Mouse (Mus musculus) ES-E14 (cell line): Measurements from ENCODE around the gene Fam20b.

Experiments used
- CHD2 ChIP-seq: IDR thresholded peaks from 2 replicates; pipeline ENCODE4 v1.6.1; 2014; ENCODE audit warnings: mild to moderate bottlenecking, low read depth, low read length, inconsistent platforms
- HCFC1 ChIP-seq: IDR thresholded peaks from 2 replicates; pipeline ENCODE4 v1.6.1; 2012; ENCODE audit warnings: low read length, inconsistent platforms, borderline replicate concordance; ENCODE audit not compliant: insufficient read depth
- MAFK ChIP-seq: IDR thresholded peaks from 2 replicates; pipeline ENCODE4 v1.6.1; 2014; ENCODE audit warnings: mild to moderate bottlenecking, low read depth, low read length, inconsistent platforms; ENCODE audit not compliant: insufficient read depth
- ZNF384 ChIP-seq: IDR thresholded peaks from 2 replicates; pipeline ENCODE4 v1.6.1; 2012; ENCODE audit warnings: low read depth, low read length, inconsistent platforms

DNA sequence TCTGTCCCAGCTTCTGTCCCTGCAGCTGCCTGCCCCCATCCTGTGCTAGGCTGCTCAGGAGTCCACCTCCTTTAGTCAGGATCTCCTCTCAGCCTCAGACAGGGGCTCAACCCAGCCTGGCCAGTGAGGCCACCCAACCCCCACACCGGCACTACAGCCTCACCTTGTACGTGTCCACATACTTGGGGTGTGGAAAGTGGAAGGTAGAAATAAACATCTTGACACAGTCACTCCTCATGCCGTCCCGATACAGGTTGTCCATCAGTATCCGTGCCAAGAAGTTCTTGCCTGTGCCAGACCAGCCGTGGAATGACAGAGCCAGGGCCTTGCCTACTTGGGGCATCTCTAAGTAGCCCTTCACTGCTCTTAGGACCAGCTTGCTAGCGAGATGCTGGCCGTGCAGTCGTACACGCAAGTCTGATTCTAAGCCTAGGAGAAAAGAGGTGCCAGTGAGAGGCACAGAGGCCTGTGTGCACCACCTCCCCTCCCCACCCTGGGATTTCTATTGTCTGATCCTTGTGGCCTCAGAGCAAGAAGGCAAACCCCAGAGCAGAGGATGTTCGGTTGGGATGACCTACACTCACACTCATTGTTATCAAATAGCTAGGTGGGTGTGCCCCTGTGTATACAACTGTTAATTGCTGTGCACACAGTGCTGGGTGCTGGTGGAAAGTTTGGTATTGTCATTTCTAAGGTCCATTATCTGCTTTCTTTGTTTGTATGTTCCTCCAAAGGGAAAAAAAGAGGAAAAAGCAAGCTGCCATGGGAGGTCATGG is 49.5 kb downstream of the Fam20b start:
- TF ChIP-seq ZNF384: 0 out of 2 replicates have a peak, but pooled peaks have one; percentile 26
- no peak for TF ChIP-seq CHD2
- no peak for TF ChIP-seq HCFC1
- TF ChIP-seq MAFK: no peak
